Mouse (Mus musculus) lung, adult 2 months (tissue): ENCODE measurements around the gene Eml6.

Experiments
- CTCF ChIP-seq: fragments of 200-500 bp; IDR thresholded peaks from 2 replicates; pipeline ENCODE4 v1.5.1; 2011; ENCODE audit warnings: mild to moderate bottlenecking, low read length, control low read depth; ENCODE audit not compliant: insufficient read depth
- POLR2A ChIP-seq: fragments of 200-500 bp; IDR thresholded peaks from 2 replicates; pipeline ENCODE4 v1.6.1; 2011; ENCODE audit warnings: low read depth, mild to moderate bottlenecking, control low read depth, low read length, borderline replicate concordance; ENCODE audit errors: extremely low read depth

GRCm38 (mm10) chr11:29795106-29795505, 230.7 kb downstream of the Eml6 start:
- no peak for TF ChIP-seq POLR2A
- no peak for TF ChIP-seq CTCF
